Mouse (Mus musculus) myocyte (in vitro differentiated cells): ENCODE results near the gene Eef1akmt1.

Experiments
- CEBPB ChIP-seq: IDR thresholded peaks from 2 replicates; pipeline ENCODE4 v1.6.1; 2011; ENCODE audit warnings: mild to moderate bottlenecking, moderate library complexity; ENCODE audit not compliant: poor library complexity, insufficient read depth, severe bottlenecking
- E2F4 ChIP-seq: IDR thresholded peaks from one replicate; pipeline ENCODE4 v1.6.1; 2011; ENCODE audit warnings: mild to moderate bottlenecking, control low read depth, moderate library complexity; ENCODE audit not compliant: insufficient read depth
- MYOD1 ChIP-seq, 3 experiments: IDR thresholded peaks; one replicate each; pipeline ENCODE4 v1.6.1; 2011; ENCODE audit warnings: control low read depth in 2 of 3, low read depth in 2 of 3, mild to moderate bottlenecking in 2 of 3, moderate library complexity in 1 of 3; ENCODE audit not compliant: insufficient read length in 2 of 3, control insufficient read depth in 1 of 3
- POLR2A ChIP-seq: IDR thresholded peaks from one replicate; pipeline ENCODE4 v1.6.1; 2011; ENCODE audit warnings: low read depth, mild to moderate bottlenecking, control low read depth, moderate library complexity; ENCODE audit not compliant: insufficient read length
- POLR2AphosphoS2 ChIP-seq: IDR thresholded peaks from one replicate; pipeline ENCODE4 v1.6.1; 2011; ENCODE audit warnings: low read depth, control low read depth; ENCODE audit not compliant: insufficient read length
- TCF3 ChIP-seq: IDR thresholded peaks from one replicate; pipeline ENCODE4 v1.6.1; 2011; ENCODE audit warnings: low read depth, control low read depth; ENCODE audit not compliant: insufficient read length
- USF1 ChIP-seq: IDR thresholded peaks from one replicate; pipeline ENCODE4 v1.6.1; 2011; ENCODE audit warnings: low read depth, mild to moderate bottlenecking, control low read depth, moderate library complexity

DNA sequence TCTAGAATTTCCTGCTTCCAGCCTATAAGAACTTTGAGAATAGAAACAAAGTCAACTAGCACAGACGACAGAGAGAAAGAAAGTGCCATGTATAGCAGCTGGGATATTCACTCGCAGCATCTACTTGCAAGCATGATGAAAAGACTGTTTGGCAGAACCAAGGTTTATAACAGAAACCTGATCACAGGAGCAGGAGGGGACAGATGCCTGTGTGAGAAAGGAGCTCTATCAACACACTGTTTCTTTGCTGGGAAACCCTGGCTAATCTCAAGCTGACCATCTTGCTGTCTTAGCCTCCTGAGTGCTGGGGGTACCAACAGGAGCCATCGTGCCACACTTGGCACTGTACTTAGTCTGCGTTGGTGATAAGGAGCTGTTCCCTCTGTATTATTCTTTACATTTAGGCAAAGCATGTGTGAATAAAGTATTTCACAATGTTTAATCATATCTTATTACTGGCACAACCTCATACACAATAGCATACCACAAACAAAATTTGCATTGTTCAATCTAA lies 38.5 kb upstream of the Eef1akmt1 start:
- TF ChIP-seq TCF3 (no peak), POLR2A (no peak), MYOD1 (IDR thresholded peaks at IDR 0.05; ENCODE audit: control insufficient read depth in 1 of 3, insufficient read length in 2 of 3, low read depth in 2 of 3) (no peak), CEBPB (no peak), POLR2AphosphoS2 (no peak), E2F4 (no peak), USF1 (no peak)
